Mouse (Mus musculus) MEL (cell line): ENCODE measurements around the gene Pkn3. TPM values are rescaled to one million over a fixed set of nuclear protein-coding genes. Genes with fewer than 3 reads are reported as not detected.

Experiments
- DNase-seq: peaks from one replicate; pipeline ENCODE4 v3.0.0; 2011; ENCODE audit warnings: low read depth, low spot score
- H3K27ac ChIP-seq: 2 replicates; pipeline ENCODE4 v1.5.1; 2012; ENCODE audit warnings: low read depth, mild to moderate bottlenecking, control low read depth, low read length, moderate library complexity; ENCODE audit not compliant: control insufficient read depth
- H3K27me3 ChIP-seq, 2 experiments: fragments of 150-350 bp in 1 of 2; sonication (generic) in 1 of 2; 2 replicates each; pipeline ENCODE4 v1.6.1; 2012; ENCODE audit warnings: low read length in 2 of 2, mild to moderate bottlenecking in 2 of 2, improper control_type of control experiment in 1 of 2, moderate library complexity in 1 of 2; ENCODE audit not compliant: insufficient read depth in 2 of 2, control insufficient read depth in 1 of 2
- H3K36me3 ChIP-seq, 2 experiments: 2 replicates each; pipeline ENCODE4 v1.6.1; 2012 to 2014; ENCODE audit warnings: low read length in 2 of 2, improper control_type of control experiment in 1 of 2, inconsistent platforms in 1 of 2, mild to moderate bottlenecking in 1 of 2; ENCODE audit not compliant: insufficient read depth in 2 of 2, control insufficient read depth in 1 of 2
- H3K4me1 ChIP-seq, 2 experiments: fragments of 150-350 bp in 1 of 2; sonication (generic) in 1 of 2; 2 replicates each; pipeline ENCODE4 v1.6.1; 2012; ENCODE audit warnings: low read length in 2 of 2, improper control_type of control experiment in 1 of 2, mild to moderate bottlenecking in 1 of 2; ENCODE audit not compliant: insufficient read depth in 2 of 2, control insufficient read depth in 1 of 2
- H3K4me3 ChIP-seq, 2 experiments: fragments of 150-350 bp in 1 of 2; sonication (generic) in 1 of 2; 2 replicates each; pipeline ENCODE4 v1.5.1; 2012; ENCODE audit warnings: low read depth in 2 of 2, low read length in 2 of 2, mild to moderate bottlenecking in 2 of 2, moderate library complexity in 2 of 2, control low read depth in 1 of 2, improper control_type of control experiment in 1 of 2; ENCODE audit not compliant: control insufficient read depth in 1 of 2, insufficient read depth in 1 of 2
- H3K79me2 ChIP-seq: 2 replicates; pipeline ENCODE4 v1.6.1; 2012; ENCODE audit warnings: mild to moderate bottlenecking, low read length, moderate library complexity; ENCODE audit not compliant: control insufficient read depth, poor library complexity, insufficient read depth
- H3K9ac ChIP-seq: 2 replicates; pipeline ENCODE4 v1.6.1; 2012; ENCODE audit warnings: low read depth, mild to moderate bottlenecking, control low read depth, low read length, moderate library complexity; ENCODE audit not compliant: control insufficient read depth, poor library complexity, severe bottlenecking
- H3K9me3 ChIP-seq: fragments of 150-350 bp; sonication (generic); replicated peaks from 2 replicates; pipeline ENCODE4 v1.6.1; 2012; ENCODE audit warnings: mild to moderate bottlenecking, low read length, improper control_type of control experiment, moderate library complexity; ENCODE audit not compliant: insufficient read depth
- BHLHE40 ChIP-seq: IDR thresholded peaks from 2 replicates; pipeline ENCODE4 v1.6.1; 2012; ENCODE audit warnings: low read depth, mild to moderate bottlenecking, inconsistent platforms, low read length, improper control_type of control experiment, borderline replicate concordance
- CHD1 ChIP-seq: IDR thresholded peaks from 2 replicates; pipeline ENCODE4 v1.6.1; 2012; ENCODE audit warnings: low read depth, mild to moderate bottlenecking, inconsistent platforms, low read length, improper control_type of control experiment
- EP300 ChIP-seq, 2 experiments: IDR thresholded peaks; 2 replicates each; pipeline ENCODE4 v1.6.1; 2011; ENCODE audit warnings: improper control_type of control experiment in 2 of 2, low read length in 2 of 2, low read depth in 1 of 2, mild to moderate bottlenecking in 1 of 2
- ETS1 ChIP-seq: IDR thresholded peaks from 2 replicates; pipeline ENCODE4 v1.6.1; 2012; ENCODE audit warnings: low read depth, mild to moderate bottlenecking, inconsistent platforms, low read length, improper control_type of control experiment, moderate library complexity
- GABPA ChIP-seq: IDR thresholded peaks from 2 replicates; pipeline ENCODE4 v1.6.1; 2012; ENCODE audit warnings: low read depth, mild to moderate bottlenecking, inconsistent platforms, low read length, improper control_type of control experiment, moderate library complexity
- GATA1 ChIP-seq: IDR thresholded peaks from 2 replicates; pipeline ENCODE4 v1.6.1; 2011; ENCODE audit warnings: low read depth, low read length, improper control_type of control experiment
- MAX ChIP-seq: IDR thresholded peaks from 2 replicates; pipeline ENCODE4 v1.6.1; 2011; ENCODE audit warnings: low read length, improper control_type of control experiment
- MXI1 ChIP-seq: IDR thresholded peaks from 2 replicates; pipeline ENCODE4 v1.6.1; 2011; ENCODE audit warnings: mild to moderate bottlenecking, low read depth, low read length, improper control_type of control experiment
- NELFE ChIP-seq: IDR thresholded peaks from 2 replicates; pipeline ENCODE4 v1.6.1; 2011; ENCODE audit warnings: low read depth, low read length, improper control_type of control experiment
- POLR2AphosphoS5 ChIP-seq: IDR thresholded peaks from 2 replicates; pipeline ENCODE4 v1.6.1; 2012; ENCODE audit warnings: low read depth, borderline replicate concordance, mild to moderate bottlenecking, inconsistent platforms, low read length, moderate library complexity, mixed read lengths
- TBP ChIP-seq: IDR thresholded peaks from 2 replicates; pipeline ENCODE4 v1.8.0; 2011; ENCODE audit warnings: low read depth, low read length, improper control_type of control experiment
- TCF12 ChIP-seq: IDR thresholded peaks from 2 replicates; pipeline ENCODE4 v1.6.1; 2014; ENCODE audit warnings: low read depth, mild to moderate bottlenecking, inconsistent platforms, low read length, improper control_type of control experiment, moderate library complexity
- UBTF ChIP-seq: IDR thresholded peaks from 2 replicates; pipeline ENCODE4 v1.6.1; 2012; ENCODE audit warnings: low read depth, mild to moderate bottlenecking, inconsistent platforms, low read length, improper control_type of control experiment, moderate library complexity, borderline replicate concordance; ENCODE audit not compliant: insufficient read depth
- polyA plus RNA-seq, 2 experiments: library from polyadenylated mRNA; stranded (reverse) in 1 of 2; unstranded in 1 of 2; fragments of >175 nt in 1 of 2; fragments of >200 nt in 1 of 2; gene quantifications; 2 replicates each; pipeline versions ENCODE4 v1.2.1 to v1.2.4; 2012; ENCODE audit warnings: low replicate concordance in 2 of 2, low read depth in 1 of 2; ENCODE audit not compliant: insufficient read length in 2 of 2, insufficient read depth in 1 of 2, missing spikeins in 1 of 2
- total RNA-seq: library from RNA; depleted of rRNA; stranded (reverse); fragments of 300-350 nt; gene quantifications from 2 replicates; pipeline ENCODE4 v1.2.3, GENCODE M21; 2012

Pkn3 gene
- total and polyA plus RNA-seq, 3 experiments = 2.0 to 5.8 TPM; not detected in 1

DNA sequence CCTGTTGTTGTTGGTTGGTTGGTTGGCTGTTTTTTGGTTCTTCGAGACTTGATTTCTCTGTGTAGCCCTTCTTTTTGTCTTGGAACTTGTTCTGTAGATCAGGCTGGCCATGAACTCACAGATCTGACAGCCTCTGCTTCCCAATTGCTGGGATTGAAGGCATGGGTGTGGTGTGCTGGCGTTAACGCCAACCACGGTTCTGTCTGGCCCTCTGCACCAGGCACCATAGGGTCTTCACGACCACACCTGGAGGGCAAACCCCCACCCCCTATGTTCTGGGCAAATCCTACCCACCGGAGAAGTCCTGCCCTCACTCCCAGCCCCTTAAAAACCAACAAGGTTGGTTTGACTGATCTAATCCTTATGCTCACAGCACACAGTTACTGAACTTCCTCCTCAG lies 525 bp upstream of the Pkn3 start:
- DNase-seq = no peak
- H3K36me3 ChIP-seq = peaks cover 0 to 2% of the 10 kb centered on the region in 2 experiments; a peak in 1 of 4 replicates
- TF ChIP-seq MAX (no peak), UBTF (no peak)
- TF ChIP-seq, all 39 proteins: peak for 0
- H3K4me3 ChIP-seq = peak overlapping the region; percentile 8 to 72; a peak in 3 of 4 replicates
- H3K9me3 ChIP-seq = no peaks in the 10 kb centered on the region
- no peaks in the 10 kb centered on the region for H3K27me3 ChIP-seq
- H3K4me1 ChIP-seq = peaks cover 0 to 5% of the 10 kb centered on the region in 2 experiments; a peak in 2 of 4 replicates
- peak overlapping the region; percentile 6; the same call in 1 of the 2 replicates for H3K27ac ChIP-seq
- H3K79me2 ChIP-seq = no peaks in the 10 kb centered on the region
- H3K9ac ChIP-seq = no peak overlapping the region

DNA sequence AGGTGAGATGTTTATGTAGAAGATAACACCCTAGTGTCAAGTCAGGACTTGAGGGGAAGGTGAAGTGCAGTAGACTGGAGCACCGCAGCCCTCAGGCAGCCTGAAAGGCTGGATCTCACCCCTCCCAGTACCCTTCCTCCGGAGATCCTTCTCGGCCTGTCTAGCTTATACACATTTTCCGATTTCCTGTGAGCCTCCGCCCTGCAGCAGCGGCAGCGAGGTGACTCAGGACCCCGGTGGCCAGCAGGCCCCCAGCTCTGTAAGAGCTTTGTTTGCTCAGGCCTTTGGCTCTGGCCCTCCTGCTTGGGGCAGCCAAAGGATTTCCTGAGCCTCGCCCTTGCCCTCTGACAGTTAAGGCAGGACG lies 847 bp downstream of the Pkn3 start:
- no peaks in the 10 kb centered on the region for H3K27me3 ChIP-seq
- peaks cover 0 to 5% of the 10 kb centered on the region in 2 experiments; a peak in 2 of 4 replicates for H3K4me1 ChIP-seq
- DNase-seq = no peak
- peak overlapping the region; percentile 9; the same call in 1 of the 2 replicates for H3K9ac ChIP-seq
- H3K36me3 ChIP-seq = peaks cover 0 to 2% of the 10 kb centered on the region in 2 experiments; a peak in 1 of 4 replicates
- no peaks in the 10 kb centered on the region for H3K79me2 ChIP-seq
- H3K27ac ChIP-seq = no peak overlapping the region
- H3K9me3 ChIP-seq = no peaks in the 10 kb centered on the region
- 0 out of 4 replicates have a peak overlapping the region, but pooled peaks of 1 of the 2 experiments have one; percentile 22 for H3K4me3 ChIP-seq
- no peak for TF ChIP-seq ETS1
- TF ChIP-seq BHLHE40 = no peak
- no peak for TF ChIP-seq NELFE
- no peak for TF ChIP-seq GABPA
- TF ChIP-seq CHD1 = no peak
- no peak for TF ChIP-seq TBP
- TF ChIP-seq MXI1 = no peak

- no peak for TF ChIP-seq BHLHE40
- TF ChIP-seq GATA1 = no peak
- TF ChIP-seq TCF12 = no peak
- TF ChIP-seq POLR2AphosphoS5 = no peak
- TF ChIP-seq EP300 (IDR thresholded peaks at IDR 0.05; ENCODE audit: low read depth in 1 of 2, low read length in 2 of 2) = no peak
- H3K36me3 ChIP-seq = peaks cover 0 to 2% of the 10 kb centered on the region in 2 experiments; a peak in 1 of 4 replicates
- no peak overlapping the region for H3K27ac ChIP-seq
- H3K9me3 ChIP-seq = no peaks in the 10 kb centered on the region
- no peak for DNase-seq
- H3K4me1 ChIP-seq = peaks cover 0 to 5% of the 10 kb centered on the region in 2 experiments; a peak in 2 of 4 replicates
- H3K4me3 ChIP-seq = no peak overlapping the region
- no peak overlapping the region for H3K9ac ChIP-seq
- H3K79me2 ChIP-seq = no peaks in the 10 kb centered on the region
- H3K27me3 ChIP-seq = no peaks in the 10 kb centered on the region
These were observed 1.3 kb downstream of the Pkn3 start for GRCm38 (mm10) chr2:30078760-30079159.
